Mouse (Mus musculus): Measurements from ENCODE around the gene Cd72.

DNA sequence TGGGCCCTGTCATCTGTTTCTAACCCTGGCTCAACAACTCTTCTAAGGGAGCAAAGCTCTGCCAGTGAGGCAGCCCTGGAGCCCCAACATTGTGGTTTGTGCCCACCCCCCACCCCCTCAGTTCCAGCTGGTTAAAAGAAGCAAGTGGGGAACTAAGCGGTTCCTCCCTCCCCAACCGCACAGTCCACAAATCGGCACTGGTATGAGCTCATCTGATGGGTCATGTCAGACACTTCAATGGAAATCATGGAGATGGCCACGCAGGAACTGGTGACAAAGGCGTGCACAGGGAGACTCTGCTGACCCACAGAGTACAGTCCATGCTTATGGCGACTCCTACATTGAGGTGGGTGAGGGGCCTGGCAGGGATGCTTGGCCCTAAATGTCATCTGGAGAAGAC lies 11.5 kb upstream of the Cd72 start:
- TF ChIP-seq CEBPB (IDR thresholded peaks at IDR 0.05; ENCODE audit: low read depth): no peak
- TF ChIP-seq USF1 (IDR thresholded peaks at IDR 0.05; ENCODE audit: low read depth): no peak
